Mouse (Mus musculus): ENCODE data around the gene Sirt6. TPM values are rescaled to one million over a fixed set of nuclear protein-coding genes. Genes with fewer than 3 reads are reported as not detected.

Gene Sirt6
- polyA plus RNA-seq, 1 experiment = 16.3 TPM

DNA sequence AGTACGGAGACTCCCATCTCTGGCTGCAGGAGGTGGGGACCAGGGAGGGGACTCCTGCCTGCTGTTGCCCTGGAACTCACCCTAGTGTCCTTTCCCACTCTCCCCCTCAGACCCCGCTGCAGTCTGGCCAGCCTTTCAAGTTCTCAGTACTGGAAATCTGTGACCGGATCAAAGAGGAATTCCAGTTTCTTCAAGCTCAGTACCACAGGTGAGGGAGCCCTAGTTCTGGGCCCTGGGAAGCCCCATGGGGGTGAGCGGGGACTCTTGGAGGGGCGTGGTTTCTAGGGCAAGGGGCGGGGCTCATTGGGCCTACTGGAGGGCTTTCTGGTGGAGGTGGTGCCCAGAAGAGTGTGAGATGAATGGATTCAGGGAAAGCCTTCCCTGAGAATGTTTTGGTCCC, 51.9 kb downstream of the Sirt6 start:
- H3K36me3 ChIP-seq (ENCODE audit: control insufficient read depth, insufficient read depth, low read length) = no peaks in the 10 kb centered on the region
- peak overlapping the region; percentile 62 for H3K4me3 ChIP-seq (ENCODE audit: insufficient read depth, low read depth, low read length)
- peak; percentile 45 for DNase-seq
- no peak overlapping the region for H3K27ac ChIP-seq (ENCODE audit: insufficient read depth, low read depth, low read length)
- no peaks in the 10 kb centered on the region for H3K27me3 ChIP-seq (replicated peaks; ENCODE audit: control insufficient read depth, insufficient read depth, low read length)
- no peaks in the 10 kb centered on the region for H3K4me1 ChIP-seq (ENCODE audit: control insufficient read depth, insufficient read depth, low read length)
- TF ChIP-seq CTCF (conservative IDR thresholded peaks at IDR 0.05; ENCODE audit: insufficient read depth, insufficient read length, low read depth, low read length) (no peak), POLR2A (IDR thresholded peaks at IDR 0.05; ENCODE audit: low read depth, low read length) (no peak)
- WGBS = 8% methylated on average over 6 of the region's 6 CpGs

DNA sequence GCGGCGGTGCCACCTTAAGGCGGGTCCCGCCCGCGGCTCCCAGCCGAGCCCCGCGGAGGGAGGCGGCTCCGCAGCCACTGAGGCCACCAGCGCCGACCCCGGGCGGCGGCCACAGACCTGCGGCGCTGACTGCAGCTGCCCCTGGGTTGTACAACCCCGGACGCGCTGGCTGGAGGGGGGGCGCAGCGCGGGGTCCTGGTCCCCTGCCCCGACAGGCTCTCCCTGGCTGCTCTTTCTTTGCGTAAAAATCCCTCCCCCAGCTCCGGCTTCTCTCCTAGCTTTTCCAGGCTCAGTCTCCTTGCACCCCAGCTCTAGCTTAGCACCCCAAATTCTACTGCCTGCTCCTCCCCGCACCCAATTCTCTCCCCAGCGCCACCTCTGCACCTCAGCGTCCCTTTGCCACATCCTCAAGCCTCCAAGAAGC, 52.4 kb downstream of the Sirt6 start:
- Histone ChIP-seq H3K36me3 (ENCODE audit: control insufficient read depth, insufficient read depth, low read length) (no peaks in the 10 kb centered on the region), H3K27me3 (replicated peaks; ENCODE audit: control insufficient read depth, insufficient read depth, low read length) (no peaks in the 10 kb centered on the region), H3K4me3 (ENCODE audit: insufficient read depth, low read depth, low read length) (peak overlapping the region; percentile 62), H3K4me1 (ENCODE audit: control insufficient read depth, insufficient read depth, low read length) (0 out of 2 replicates have a peak, but pooled peaks cover 1% of the 10 kb centered on the region), H3K27ac (ENCODE audit: insufficient read depth, low read depth, low read length) (peak overlapping the region; percentile 29; the same call in 1 of the 2 replicates)
- under 1% methylated on average over 30 of the region's 30 CpGs for WGBS
- DNase-seq = peak; percentile 58
- TF ChIP-seq CTCF (conservative IDR thresholded peaks at IDR 0.05; ENCODE audit: insufficient read depth, insufficient read length, low read depth, low read length) (no peak), POLR2A (IDR thresholded peaks at IDR 0.05; ENCODE audit: low read depth, low read length) (no peak)

GRCm38 (mm10) chr10:81574081-81575056, 53.2 kb downstream of the Sirt6 start, which contains the start of gene Tle2:
Tle2 (plus strand) TSS chr10:81574561.
- DNase-seq = no peak
- no peaks in the 10 kb centered on the region for H3K36me3 ChIP-seq (ENCODE audit: control insufficient read depth, insufficient read depth, low read length)
- H3K27ac ChIP-seq (ENCODE audit: insufficient read depth, low read depth, low read length) = peak within 1 kb of the TSS; percentile 29; the same call in 1 of the 2 replicates
- H3K27me3 ChIP-seq (replicated peaks; ENCODE audit: control insufficient read depth, insufficient read depth, low read length) = no peaks in the 10 kb centered on the region
- peak within 1 kb of the TSS; percentile 62 for H3K4me3 ChIP-seq (ENCODE audit: insufficient read depth, low read depth, low read length)
- 49% methylated on average over 10 of the region's 10 CpGs for WGBS
- TF ChIP-seq CTCF (conservative IDR thresholded peaks at IDR 0.05; ENCODE audit: insufficient read depth, insufficient read length, low read depth, low read length) = 0 out of 2 replicates have a peak, but pooled peaks have one; percentile 9
- TF ChIP-seq POLR2A (IDR thresholded peaks at IDR 0.05; ENCODE audit: low read depth, low read length) = no peak
- H3K4me1 ChIP-seq (ENCODE audit: control insufficient read depth, insufficient read depth, low read length) = 0 out of 2 replicates have a peak, but pooled peaks cover 3% of the 10 kb centered on the region

DNA sequence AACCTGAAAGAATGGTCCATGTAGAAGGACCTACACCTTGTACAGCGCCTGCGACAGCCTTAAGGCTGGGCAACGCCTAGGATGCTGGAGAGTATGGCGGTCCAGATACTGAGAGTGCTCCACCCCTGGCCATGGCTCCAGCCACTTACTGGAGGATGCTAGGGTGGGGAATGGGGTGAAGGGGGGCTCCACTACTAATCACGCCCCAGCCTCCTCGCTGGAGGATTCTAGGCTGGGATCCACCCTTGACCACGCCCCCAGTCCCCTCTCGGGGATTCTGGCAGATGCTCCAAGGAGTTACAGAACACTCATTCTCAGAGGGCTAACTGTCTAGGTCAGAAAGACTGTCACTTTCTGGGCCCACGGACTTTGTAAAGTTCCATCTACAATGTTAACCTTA, 54.6 kb downstream of the Sirt6 start:
- no peak overlapping the region for H3K4me3 ChIP-seq (ENCODE audit: insufficient read depth, low read depth, low read length)
- H3K4me1 ChIP-seq (ENCODE audit: control insufficient read depth, insufficient read depth, low read length) = 0 out of 2 replicates have a peak, but pooled peaks cover 3% of the 10 kb centered on the region
- H3K27ac ChIP-seq (ENCODE audit: insufficient read depth, low read depth, low read length) = no peak overlapping the region
- no peaks in the 10 kb centered on the region for H3K27me3 ChIP-seq (replicated peaks; ENCODE audit: control insufficient read depth, insufficient read depth, low read length)
- whole genome bisulfite sequencing = 57% methylated on average over 9 of the region's 9 CpGs
- TF ChIP-seq POLR2A (IDR thresholded peaks at IDR 0.05; ENCODE audit: low read depth, low read length) (no peak), CTCF (conservative IDR thresholded peaks at IDR 0.05; ENCODE audit: insufficient read depth, insufficient read length, low read depth, low read length) (no peak)
- no peaks in the 10 kb centered on the region for H3K36me3 ChIP-seq (ENCODE audit: control insufficient read depth, insufficient read depth, low read length)
- DNase-seq = peak; percentile 36

DNA sequence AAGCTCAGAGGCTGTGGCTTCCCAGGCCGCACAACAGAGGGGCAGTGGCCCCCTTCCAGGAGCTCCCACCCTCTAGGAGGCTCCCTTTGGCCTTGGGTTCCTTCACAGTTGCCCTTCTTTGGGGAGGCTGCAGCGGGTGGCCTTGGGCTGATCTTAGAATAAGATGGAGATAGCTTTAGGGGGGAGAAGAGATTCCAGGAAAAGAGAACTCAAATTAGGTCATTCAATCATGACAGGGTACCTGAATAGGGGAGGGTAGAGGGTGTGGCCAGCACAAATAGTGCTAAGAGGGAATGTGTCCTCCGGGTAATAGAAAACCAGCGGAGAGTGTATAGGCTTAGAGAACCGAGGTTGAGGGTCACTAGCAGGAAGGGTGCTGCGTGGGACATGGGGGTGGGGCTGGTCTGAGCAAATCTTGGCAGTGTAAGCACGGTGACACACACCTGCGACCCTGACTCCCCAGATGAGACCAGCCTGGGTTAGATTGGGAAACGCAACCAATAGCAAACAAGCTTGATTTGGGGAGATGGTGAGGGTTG, 55.4 kb downstream of the Sirt6 start:
- 18% methylated on average over 9 of the region's 9 CpGs for WGBS
- Histone ChIP-seq H3K27me3 (replicated peaks; ENCODE audit: control insufficient read depth, insufficient read depth, low read length) (no peaks in the 10 kb centered on the region), H3K36me3 (ENCODE audit: control insufficient read depth, insufficient read depth, low read length) (no peaks in the 10 kb centered on the region), H3K4me3 (ENCODE audit: insufficient read depth, low read depth, low read length) (no peak overlapping the region), H3K4me1 (ENCODE audit: control insufficient read depth, insufficient read depth, low read length) (0 out of 2 replicates have a peak, but pooled peaks cover 3% of the 10 kb centered on the region), H3K27ac (ENCODE audit: insufficient read depth, low read depth, low read length) (0 out of 2 replicates have a peak overlapping the region, but pooled peaks have one; percentile 16)
- peak; percentile 43 for DNase-seq
- TF ChIP-seq POLR2A (IDR thresholded peaks at IDR 0.05; ENCODE audit: low read depth, low read length) = no peak
- TF ChIP-seq CTCF (conservative IDR thresholded peaks at IDR 0.05; ENCODE audit: insufficient read depth, insufficient read length, low read depth, low read length) = no peak

Other genes with a start within 250 kb of the Sirt6 start
- gene Fzr1, start 249.3 kb downstream of the Sirt6 start, polyA plus RNA-seq (2012; rRNA removed) = 41.1 and 49.8 TPM in 2 replicates
- 60.6 and 79.8 TPM in 2 replicates for gene Dohh, start 243.4 kb downstream of the Sirt6 start, polyA plus RNA-seq (2012; rRNA removed)
- gene Gm48551, start 243.3 kb downstream of the Sirt6 start, polyA plus RNA-seq (2012; rRNA removed) = 2.1 and 2.3 TPM in 2 replicates
- gene Gm48552, start 238.8 kb downstream of the Sirt6 start, polyA plus RNA-seq (2012; rRNA removed) = 1.0 and 2.8 TPM in 2 replicates
- gene Smim24, start 234.7 kb downstream of the Sirt6 start, polyA plus RNA-seq (2012; rRNA removed) = 693 and 694 TPM in 2 replicates
- gene Nfic, start 172.2 kb downstream of the Sirt6 start, polyA plus RNA-seq (2012; rRNA removed) = 64.7 and 82.5 TPM in 2 replicates
- 0.18 and 0.27 TPM in 2 replicates for gene Celf5, start 145.1 kb downstream of the Sirt6 start, polyA plus RNA-seq (2012; rRNA removed)
- 148 and 190 TPM in 2 replicates for gene Ncln, start 131.4 kb downstream of the Sirt6 start, polyA plus RNA-seq (2012; rRNA removed)
- gene S1pr4, start 127.7 kb downstream of the Sirt6 start, polyA plus RNA-seq (2012; rRNA removed) = 2.3 and 4.9 TPM in 2 replicates
- gene Gna15, start 103.6 kb downstream of the Sirt6 start, polyA plus RNA-seq (2012; rRNA removed) = 1.7 and 2.1 TPM in 2 replicates
- gene Gna11, start 82.6 kb downstream of the Sirt6 start, polyA plus RNA-seq (2012; rRNA removed) = 93.0 and 107 TPM in 2 replicates
- gene Aes, start 68.3 kb downstream of the Sirt6 start, polyA plus RNA-seq (2012; rRNA removed) = 2,250 and 2,535 TPM in 2 replicates
- gene Tle2, start 53.2 kb downstream of the Sirt6 start, polyA plus RNA-seq (2012; rRNA removed) = 63.7 and 93.5 TPM in 2 replicates
- gene Tle6, start 26.7 kb downstream of the Sirt6 start, polyA plus RNA-seq (2012; rRNA removed) = 3.9 and 4.3 TPM in 2 replicates
- gene BC025920, start 21.5 kb downstream of the Sirt6 start, polyA plus RNA-seq (2012; rRNA removed) = 1.0 and 1.1 TPM in 2 replicates
- 67.1 and 81.0 TPM in 2 replicates for gene Ankrd24, start 743 bp upstream of the Sirt6 start, polyA plus RNA-seq (2012; rRNA removed)
- gene Gm10778, start 21.3 kb upstream of the Sirt6 start, polyA plus RNA-seq (2012; rRNA removed) = 0.45 and 0.56 TPM in 2 replicates
- 0.67 and 0.80 TPM in 2 replicates for gene Zfp433, start 77.0 kb upstream of the Sirt6 start, polyA plus RNA-seq (2012; rRNA removed)
- gene Gm3055, start 143.4 kb upstream of the Sirt6 start, polyA plus RNA-seq (2012; rRNA removed) = 0.58 and 0.97 TPM in 2 replicates
- gene Gm4767, start 184.4 kb upstream of the Sirt6 start, polyA plus RNA-seq (2012; rRNA removed) = not detected in 2 replicates
- 0.31 TPM in 1 of 2 replicates, not detected in the other for gene Gm32687, start 236.1 kb upstream of the Sirt6 start, polyA plus RNA-seq (2012; rRNA removed)

Measured in kidney, adult 2 months (tissue).